Mouse (Mus musculus) kidney, adult 2 months (tissue): ENCODE measurements at regions not wholly inside any gene's neighbourhood (a gene's known extent, or its start where the extent isn't known, plus 50 kb on each side); places are given as distances from the start of the nearest gene placed in this dataset.

Experiments
- DNase-seq: peaks from one replicate; pipeline ENCODE4 v3.0.0; 2021
- H3K27ac ChIP-seq: fragments of 200-500 bp; 2 replicates; pipeline ENCODE4 v1.5.1; 2012; ENCODE audit warnings: low read depth, low read length, control low read depth, inconsistent platforms; ENCODE audit not compliant: insufficient read depth
- H3K27me3 ChIP-seq: fragments of 200-500 bp; replicated peaks from 2 replicates; pipeline ENCODE4 v1.6.1; 2012; ENCODE audit warnings: mild to moderate bottlenecking, moderate library complexity, low read length, inconsistent platforms; ENCODE audit not compliant: control insufficient read depth, insufficient read depth
- H3K36me3 ChIP-seq: fragments of 200-500 bp; 2 replicates; pipeline ENCODE4 v1.6.1; 2012; ENCODE audit warnings: mild to moderate bottlenecking, moderate library complexity, low read length, inconsistent platforms; ENCODE audit not compliant: control insufficient read depth, insufficient read depth
- H3K4me1 ChIP-seq: fragments of 200-500 bp; 2 replicates; pipeline ENCODE4 v1.6.1; 2011; ENCODE audit warnings: low read length; ENCODE audit not compliant: control insufficient read depth, insufficient read depth
- H3K4me3 ChIP-seq: fragments of 200-500 bp; 2 replicates; pipeline ENCODE4 v1.5.1; 2011; ENCODE audit warnings: mild to moderate bottlenecking, low read depth, low read length, control low read depth; ENCODE audit not compliant: insufficient read depth
- CTCF ChIP-seq: fragments of 200-500 bp; conservative IDR thresholded peaks from 2 replicates; pipeline ENCODE4 v1.5.1; 2011; ENCODE audit warnings: low read depth, mild to moderate bottlenecking, control low read depth, low read length, moderate library complexity, mixed read lengths; ENCODE audit not compliant: insufficient read depth, insufficient read length
- POLR2A ChIP-seq: fragments of 200-500 bp; IDR thresholded peaks from one replicate; pipeline ENCODE4 v1.6.1; 2011; ENCODE audit warnings: low read depth, low read length, control low read depth
- WGBS: fragments of 180-500 bp; shearing (Covaris S2); methylation state at CpG from one replicate; pipeline ENCODE4 v1.1.7; 2018; 5-methylcytosine and 5-hydroxymethylcytosine counted together

GRCm38 (mm10) chr14:17347286-17347685 lies 312.8 kb upstream of the Thrb start:
- Histone ChIP-seq H3K27ac (no peak overlapping the region), H3K4me3 (no peak overlapping the region), H3K4me1 (no peaks in the 10 kb centered on the region), H3K27me3 (no peaks in the 10 kb centered on the region), H3K36me3 (no peaks in the 10 kb centered on the region)
- DNase-seq, result no peak
- no peak for TF ChIP-seq POLR2A
- TF ChIP-seq CTCF, result no peak
- 73% methylated on average over 2 of the region's 2 CpGs for WGBS

GRCm38 (mm10) chr14:17352324-17353037 lies 307.6 kb upstream of the Thrb start:
- DNase-seq, result no peak
- Histone ChIP-seq H3K27me3 (no peaks in the 10 kb centered on the region), H3K27ac (no peak overlapping the region), H3K4me3 (no peak overlapping the region), H3K36me3 (no peaks in the 10 kb centered on the region), H3K4me1 (no peaks in the 10 kb centered on the region)
- TF ChIP-seq CTCF, result no peak
- no peak for TF ChIP-seq POLR2A
- 74% methylated on average over 4 of the region's 4 CpGs for WGBS

- no peaks in the 10 kb centered on the region for H3K4me1 ChIP-seq
- H3K36me3 ChIP-seq, result no peaks in the 10 kb centered on the region
- no peak for DNase-seq
- TF ChIP-seq CTCF, result no peak
- no peak for TF ChIP-seq POLR2A
- no peaks in the 10 kb centered on the region for H3K27me3 ChIP-seq
- H3K4me3 ChIP-seq, result no peak overlapping the region
- no peak overlapping the region for H3K27ac ChIP-seq
These were observed 298.2 kb upstream of the Thrb start for GRCm38 (mm10) chr14:17361910-17362309.

- TF ChIP-seq CTCF, result peak; percentile 74
- no peak for TF ChIP-seq POLR2A
- no peak overlapping the region for H3K27ac ChIP-seq
- no peaks in the 10 kb centered on the region for H3K27me3 ChIP-seq
- no peaks in the 10 kb centered on the region for H3K36me3 ChIP-seq
- H3K4me1 ChIP-seq, result 0 out of 2 replicates have a peak, but pooled peaks cover 2% of the 10 kb centered on the region
- peak; percentile 31 for DNase-seq
- WGBS, result 27% methylated on average over 7 of the region's 7 CpGs
- H3K4me3 ChIP-seq, result no peak overlapping the region
These were observed 257.1 kb upstream of the Thrb start for GRCm38 (mm10) chr14:17402751-17403479.

GRCm38 (mm10) chr14:17405551-17406336 lies 254.3 kb upstream of the Thrb start:
- Histone ChIP-seq H3K4me1 (0 out of 2 replicates have a peak, but pooled peaks cover 2% of the 10 kb centered on the region), H3K27ac (no peak overlapping the region), H3K27me3 (no peaks in the 10 kb centered on the region), H3K4me3 (no peak overlapping the region), H3K36me3 (no peaks in the 10 kb centered on the region)
- WGBS, result 80% methylated on average over 2 of the region's 2 CpGs
- peak; percentile 69 for DNase-seq
- TF ChIP-seq CTCF (peak; percentile 79), POLR2A (no peak)

- Histone ChIP-seq H3K27me3 (no peaks in the 10 kb centered on the region), H3K27ac (no peak overlapping the region), H3K4me3 (no peak overlapping the region), H3K36me3 (no peaks in the 10 kb centered on the region), H3K4me1 (0 out of 2 replicates have a peak, but pooled peaks cover 2% of the 10 kb centered on the region)
- no peak for DNase-seq
- no peak for TF ChIP-seq POLR2A
- TF ChIP-seq CTCF, result no peak
These were observed 253.2 kb upstream of the Thrb start for GRCm38 (mm10) chr14:17406879-17407278.
